Mouse (Mus musculus): Measurements from ENCODE around the gene Ubac1.

- no peak for TF ChIP-seq CTCF (IDR thresholded peaks at IDR 0.05; ENCODE audit: insufficient read depth, low read depth, low read length)
- 0 out of 2 replicates have a peak, but pooled peaks have one; percentile 32 for TF ChIP-seq POLR2A (IDR thresholded peaks at IDR 0.05; ENCODE audit: insufficient read depth, low read depth, low read length)
These were observed 45.0 kb upstream of the Ubac1 start for GRCm38 (mm10) chr2:26066527-26066926.

Data from olfactory bulb, adult 2 months (tissue).